Mouse (Mus musculus): Measurements from ENCODE around the gene Alpi.

The Alpi gene

DNA sequence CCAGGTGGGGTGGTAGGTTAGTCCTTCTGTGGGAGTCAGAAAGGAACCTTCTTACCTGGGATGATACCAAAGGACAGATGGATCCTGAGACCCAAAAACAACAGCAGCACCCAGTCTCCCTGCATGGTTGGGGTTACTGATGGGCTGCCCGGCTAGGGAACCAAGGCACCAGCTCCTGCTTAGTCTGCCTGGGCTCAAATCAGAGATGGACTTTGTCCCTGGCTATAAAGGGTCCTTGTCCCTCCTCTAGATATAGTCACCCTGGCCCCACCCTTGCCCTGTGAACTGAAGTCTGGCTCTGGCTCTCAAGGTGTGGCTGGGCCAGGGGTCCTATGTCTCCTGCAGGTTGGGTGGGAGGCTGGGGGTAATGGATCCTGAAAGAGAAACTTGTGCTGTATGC is at the start of gene Alpi:
Gene Alpi, minus strand, starts transcription at position 196 of the 400 bp plus-strand sequence.
- no peak for DNase-seq (ENCODE audit: low read depth, low spot score)

DNA sequence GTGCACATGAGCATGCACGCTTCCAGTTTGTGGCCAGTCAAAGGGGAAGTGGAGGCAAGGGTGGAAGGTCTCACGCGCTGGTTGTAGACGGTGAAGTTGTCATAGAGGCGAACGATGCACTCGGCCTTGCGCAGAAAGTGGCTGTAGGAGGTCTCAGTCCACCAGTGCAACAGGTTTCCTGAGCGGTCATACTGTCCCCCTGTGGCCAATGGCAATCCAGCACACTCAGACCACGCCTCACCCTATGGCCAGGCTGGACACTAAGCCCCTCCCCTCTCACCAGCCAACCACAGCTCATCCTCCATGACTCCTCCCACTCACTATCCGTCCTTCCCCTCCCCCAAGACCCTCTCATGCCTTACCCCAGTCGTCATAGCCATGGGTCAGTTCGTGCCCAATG is 48.0 kb upstream of the Alpi start:
- no peak for DNase-seq (ENCODE audit: low read depth, low spot score)

DNA sequence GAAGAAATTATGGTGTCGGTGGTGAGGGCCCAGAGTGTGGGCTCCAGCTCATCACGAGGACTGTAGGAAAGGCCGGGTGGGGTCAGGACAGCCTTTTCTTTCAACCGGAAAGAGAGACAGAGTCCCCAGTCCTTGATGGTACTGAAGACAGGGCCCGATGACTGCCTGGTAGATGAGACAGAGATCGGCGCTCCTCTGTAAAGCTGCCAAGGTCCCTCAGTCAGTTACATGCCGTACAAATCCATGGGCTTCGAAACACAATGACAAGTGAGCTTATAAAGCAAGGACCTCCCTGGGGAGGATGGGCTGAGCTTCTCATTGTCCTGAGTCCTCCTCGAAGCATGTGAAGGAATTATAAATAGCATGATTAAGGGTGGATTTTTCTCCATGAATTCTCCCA is 41.7 kb upstream of the Alpi start:
- DNase-seq (ENCODE audit: low read depth, low spot score), result no peak

DNA sequence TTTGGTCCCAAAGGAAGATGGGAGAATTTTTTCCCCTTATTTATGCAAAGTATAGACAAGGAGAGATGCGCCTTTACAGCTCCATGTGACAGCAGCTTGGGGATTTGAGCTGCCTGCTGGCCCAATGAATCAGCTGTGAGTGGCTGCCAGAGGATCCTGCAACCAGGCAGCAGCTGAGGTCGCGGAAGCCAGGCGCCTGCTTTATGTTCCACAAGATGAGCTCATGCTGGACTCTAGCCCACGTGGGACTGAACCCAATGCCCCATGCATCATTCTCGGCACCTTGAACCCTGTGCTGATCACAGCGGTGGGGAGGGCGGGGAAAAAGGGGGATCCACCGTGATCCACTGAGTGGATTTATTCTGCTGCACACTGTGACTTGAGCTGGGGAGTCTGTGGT is 41.0 kb upstream of the Alpi start:
- DNase-seq (ENCODE audit: low read depth, low spot score), result no peak

DNA sequence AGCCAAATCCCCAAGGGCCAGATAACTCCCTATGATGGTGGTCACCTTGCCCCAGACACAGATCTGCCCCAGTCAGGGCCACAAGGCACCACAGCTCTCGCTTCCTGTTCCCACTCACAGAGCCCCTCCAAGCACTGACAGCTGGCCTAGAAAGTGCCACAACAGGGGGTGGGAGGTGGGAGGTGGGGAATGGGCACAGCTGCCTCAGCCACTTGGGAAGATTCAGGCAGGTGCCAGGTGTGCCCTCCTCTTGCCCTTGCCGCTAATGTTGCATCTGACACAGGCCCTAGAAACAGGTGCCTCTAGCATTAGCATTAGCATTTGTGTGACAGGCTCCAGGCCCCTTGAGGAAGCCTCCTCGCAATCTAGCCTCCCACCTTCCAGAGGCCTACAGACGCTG is 40.1 kb upstream of the Alpi start:
- DNase-seq (ENCODE audit: low read depth, low spot score), result peak; percentile 17

DNA sequence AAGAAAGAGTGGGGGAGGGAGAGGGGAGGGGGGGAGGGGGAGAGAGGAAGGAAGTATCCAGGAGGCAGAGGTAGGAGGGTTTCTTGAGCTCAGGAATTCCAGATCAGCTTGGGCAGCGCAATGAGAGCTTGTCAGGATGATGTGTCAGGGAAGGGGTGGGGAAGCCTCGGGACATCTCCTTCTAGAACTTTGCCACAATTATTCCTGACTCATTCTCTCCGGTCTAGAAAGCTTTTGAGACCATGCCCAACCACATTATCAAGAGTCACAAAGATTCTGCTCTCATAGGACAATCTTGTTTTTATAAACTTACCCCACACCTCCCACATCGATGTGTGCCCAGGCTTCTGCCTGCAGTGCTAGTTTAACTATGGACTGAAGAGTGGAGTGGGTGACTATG is 30.4 kb upstream of the Alpi start:
- DNase-seq (ENCODE audit: low read depth, low spot score), result no peak

DNA sequence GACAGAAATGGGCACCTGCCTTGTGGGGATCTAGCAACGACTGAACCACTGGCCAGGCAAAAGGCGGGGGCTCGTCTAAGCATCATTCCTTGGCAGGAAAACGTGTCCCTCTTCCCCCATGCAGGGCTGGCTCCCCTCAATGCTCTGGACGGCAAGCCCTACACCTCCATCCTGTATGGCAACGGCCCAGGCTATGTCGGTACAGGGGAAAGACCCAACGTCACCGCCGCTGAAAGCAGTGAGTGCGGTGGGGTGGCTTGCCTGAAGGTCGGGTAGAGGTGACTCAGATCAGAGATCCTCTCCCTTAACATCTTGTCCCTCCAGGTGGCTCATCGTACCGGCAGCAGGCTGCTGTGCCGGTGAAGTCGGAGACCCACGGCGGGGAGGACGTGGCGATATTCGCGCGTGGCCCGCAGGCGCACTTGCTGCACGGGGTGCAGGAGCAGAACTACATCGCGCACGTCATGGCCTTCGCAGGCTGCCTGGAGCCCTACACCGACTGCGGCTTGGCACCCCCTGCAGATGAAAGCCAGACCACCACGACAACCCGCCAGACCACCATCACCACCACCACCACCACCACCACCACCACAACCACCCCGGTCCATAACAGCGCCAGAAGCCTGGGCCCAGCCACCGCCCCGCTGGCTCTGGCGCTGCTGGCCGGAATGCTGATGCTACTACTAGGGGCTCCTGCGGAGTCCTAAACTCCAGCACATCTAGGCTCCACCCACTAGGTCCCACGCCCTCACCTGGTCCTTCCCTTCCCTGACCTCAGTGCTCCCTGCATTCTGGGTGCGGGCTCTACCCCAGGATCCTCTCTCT is 26.0 kb upstream of the Alpi start:
- no peak for DNase-seq (ENCODE audit: low read depth, low spot score)

DNA sequence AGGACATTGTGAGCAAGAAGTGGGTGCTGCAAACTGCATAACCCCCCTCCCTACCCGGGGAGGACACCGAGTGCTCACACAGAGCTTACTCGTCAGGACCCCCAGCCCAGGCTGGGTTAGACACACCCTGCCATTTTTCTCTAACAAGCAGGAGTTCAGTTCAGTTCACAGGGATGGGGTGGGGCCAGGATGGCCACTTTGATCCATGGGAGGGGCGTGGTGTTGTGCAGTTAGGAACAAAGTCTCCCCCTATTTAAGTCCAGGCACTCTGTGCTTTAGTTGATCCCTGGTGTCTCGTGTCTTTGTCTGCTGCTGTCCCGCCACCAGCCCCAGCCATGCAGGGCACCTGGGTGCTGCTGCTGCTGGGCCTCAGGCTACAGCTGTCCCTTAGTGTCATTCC is 23.3 kb upstream of the Alpi start, which contains the start of gene Akp3:
Gene Akp3, plus strand, starts transcription at position 301 of the 400 bp plus-strand sequence.
- DNase-seq (ENCODE audit: low read depth, low spot score), result no peak

DNA sequence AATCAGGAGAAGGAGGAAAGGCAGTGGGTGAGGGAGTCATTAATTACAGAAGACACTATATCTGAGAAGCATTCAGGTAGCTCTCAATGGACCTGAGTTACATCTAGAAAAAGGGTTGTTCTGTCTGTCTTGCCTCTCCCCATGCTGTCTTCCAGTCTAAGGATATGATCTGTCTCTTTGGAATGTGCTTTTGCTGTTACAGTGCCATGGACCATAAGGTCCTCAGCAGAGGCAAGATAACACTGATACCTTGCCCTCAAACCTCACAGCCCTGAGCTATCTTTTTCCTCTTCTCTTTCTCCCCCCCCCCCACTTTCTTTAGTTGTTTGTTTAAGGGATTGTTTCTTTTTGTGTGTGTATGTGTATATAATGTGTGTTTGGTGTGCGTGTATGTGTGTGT is 13.4 kb upstream of the Alpi start:
- no peak for DNase-seq (ENCODE audit: low read depth, low spot score)

DNA sequence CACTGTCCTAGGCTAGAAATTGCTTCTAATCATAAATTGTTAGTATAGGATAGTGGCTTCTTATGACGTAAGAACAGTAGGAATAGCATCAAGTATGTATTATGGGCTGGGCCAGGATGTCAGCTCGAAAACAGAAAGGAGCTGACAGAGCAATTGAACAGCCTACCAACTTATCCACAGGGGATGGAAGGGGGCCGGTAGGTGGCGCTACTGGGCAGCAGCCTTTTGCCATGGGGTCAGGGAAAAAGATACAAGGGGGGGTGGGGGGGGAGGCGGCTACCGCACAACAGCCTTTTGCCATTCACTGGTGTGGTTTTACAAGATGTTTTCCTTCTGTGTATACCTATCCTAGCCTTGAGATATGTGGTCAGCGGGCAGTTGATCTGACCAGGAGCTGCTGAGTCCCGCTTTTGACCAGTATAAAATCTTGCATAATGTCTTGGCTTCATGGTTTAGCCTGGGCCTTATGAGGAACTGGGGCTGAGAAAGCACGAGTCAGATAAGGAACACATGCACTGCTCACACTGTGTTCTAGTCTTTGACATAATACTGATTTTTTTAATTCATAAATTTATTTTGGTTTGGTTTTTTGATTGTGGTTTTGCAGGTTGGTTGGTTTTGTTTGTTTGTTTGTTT is 10.4 kb upstream of the Alpi start:
- DNase-seq (ENCODE audit: low read depth, low spot score), result peak; percentile 57

DNA sequence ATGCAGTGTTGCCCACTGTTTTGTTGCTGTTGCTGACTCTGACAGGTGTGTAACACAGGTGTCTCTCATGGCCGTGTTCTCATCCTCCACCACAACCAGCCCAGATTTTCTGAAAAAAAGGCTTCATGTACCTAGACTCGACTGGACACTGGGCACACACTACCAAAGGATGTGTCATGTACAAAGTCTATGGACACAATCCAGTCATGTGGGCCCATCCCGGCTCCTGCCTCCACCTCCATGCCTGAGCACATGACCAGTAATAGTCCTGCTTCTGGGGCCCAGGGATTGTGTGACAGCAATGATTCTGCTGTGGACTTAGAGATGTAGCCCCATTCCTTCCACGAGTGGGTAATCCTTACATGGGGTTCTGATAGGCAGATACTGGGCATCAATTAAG is 7.2 kb upstream of the Alpi start:
- DNase-seq (ENCODE audit: low read depth, low spot score), result no peak

DNA sequence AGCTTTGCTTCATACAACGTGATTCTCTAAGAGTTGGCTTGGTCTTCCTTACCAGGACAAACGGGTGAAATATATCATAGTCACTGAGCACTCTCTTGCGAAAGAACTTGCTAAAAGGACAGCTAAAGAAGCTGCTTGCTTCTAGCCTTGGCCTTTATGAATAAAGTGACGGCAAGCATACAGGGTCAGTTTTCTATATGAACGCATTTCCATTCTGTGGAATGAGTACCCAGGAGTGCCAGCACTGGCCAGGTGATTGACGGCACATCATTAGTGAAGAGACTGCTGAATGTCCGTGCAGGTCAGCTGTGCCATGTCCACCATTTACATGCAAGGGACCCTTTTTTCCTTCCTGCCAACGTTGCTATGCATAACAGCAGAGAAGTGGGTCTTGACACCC is 5.1 kb upstream of the Alpi start:
- no peak for DNase-seq (ENCODE audit: low read depth, low spot score)

DNA sequence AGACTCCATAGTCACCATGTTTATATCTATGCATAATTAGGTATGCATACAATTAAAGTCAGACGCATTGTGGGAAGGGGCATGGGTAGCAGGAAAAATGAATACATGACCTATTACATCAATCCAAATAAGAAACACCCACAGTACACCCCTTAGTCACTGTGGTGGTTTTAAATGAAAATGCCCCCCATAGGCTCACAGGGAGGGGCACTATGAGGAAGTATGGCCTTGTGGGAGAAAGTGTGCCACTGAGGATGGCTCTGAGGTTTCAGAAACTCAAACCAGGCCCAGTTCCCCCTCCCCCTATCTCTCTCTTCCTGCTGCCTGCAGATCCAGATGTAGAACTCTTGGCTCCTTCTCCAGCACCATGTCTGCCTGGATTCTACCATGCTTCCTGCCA is 2.5 kb upstream of the Alpi start:
- DNase-seq (ENCODE audit: low read depth, low spot score), result no peak

DNA sequence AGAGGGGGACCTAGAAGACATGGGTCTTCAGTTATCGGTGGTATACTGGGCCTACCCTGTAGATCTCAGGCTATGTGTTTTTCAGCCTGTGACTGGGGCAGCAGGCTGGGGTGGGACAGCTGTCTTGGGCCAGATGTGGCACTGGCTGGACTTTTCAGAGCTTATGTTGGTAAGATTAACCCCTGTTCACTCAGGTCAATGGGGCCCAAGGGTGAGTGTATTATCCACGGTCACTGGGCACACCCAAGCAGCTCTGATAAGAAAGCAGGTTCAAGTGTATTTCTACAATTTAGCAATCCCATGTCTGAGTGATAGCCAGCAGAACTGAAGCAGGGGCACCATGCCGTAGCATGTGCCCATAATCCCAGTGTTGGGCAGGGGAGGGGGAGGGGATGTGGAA is 708 bp upstream of the Alpi start:
- DNase-seq (ENCODE audit: low read depth, low spot score), result no peak

DNA sequence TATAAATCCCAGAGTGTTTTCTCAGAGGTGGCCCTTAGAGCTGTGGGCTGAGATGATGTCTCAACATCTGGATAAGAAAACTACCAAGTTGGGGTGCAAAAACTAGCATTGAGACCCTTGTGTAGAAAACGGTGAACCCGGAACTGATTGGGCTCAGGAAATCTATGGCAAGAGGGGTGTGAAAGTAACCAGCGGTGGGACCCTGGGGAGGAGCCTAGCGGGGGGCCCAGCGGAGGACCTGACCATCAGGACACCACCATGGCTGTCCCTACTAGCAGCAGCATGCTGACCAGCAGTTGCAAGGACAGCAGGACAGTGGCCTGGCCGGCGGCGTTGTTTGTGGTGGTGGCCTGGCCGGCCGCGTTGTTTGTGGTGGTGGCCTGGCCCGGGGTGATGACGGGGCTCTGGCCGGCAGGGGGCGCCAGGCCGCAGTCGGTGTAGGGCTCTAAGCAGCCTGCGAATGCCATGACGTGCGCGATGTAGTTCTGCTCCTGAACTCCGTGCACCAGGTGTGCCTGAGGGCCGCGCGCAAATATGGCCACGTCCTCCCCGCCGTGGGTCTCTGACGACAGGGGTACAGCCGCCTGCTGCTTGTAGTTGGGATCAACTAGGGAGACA is 2.9 kb downstream of the Alpi start:
- DNase-seq (ENCODE audit: low read depth, low spot score), result peak; percentile 69

DNA sequence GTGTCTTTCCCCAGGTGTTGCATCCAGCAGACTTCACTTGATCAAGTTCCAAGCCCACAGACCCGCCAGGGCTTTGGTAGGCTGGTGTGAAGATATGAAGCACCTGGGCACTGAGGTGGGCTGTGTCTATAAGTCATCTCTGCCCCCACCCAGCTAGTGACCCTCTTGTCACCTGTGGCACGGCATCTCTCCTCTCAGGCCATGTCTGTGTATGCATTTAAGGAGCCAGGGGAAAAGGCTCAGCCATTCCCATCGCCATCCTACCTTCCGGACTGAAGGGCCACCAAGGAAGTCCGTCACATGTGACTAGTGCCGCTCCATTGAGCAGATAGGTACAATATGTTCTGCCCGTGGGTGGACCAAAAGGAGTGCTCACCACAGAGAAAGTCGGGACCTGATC is 5.8 kb downstream of the Alpi start:
- DNase-seq (ENCODE audit: low read depth, low spot score), result no peak

DNA sequence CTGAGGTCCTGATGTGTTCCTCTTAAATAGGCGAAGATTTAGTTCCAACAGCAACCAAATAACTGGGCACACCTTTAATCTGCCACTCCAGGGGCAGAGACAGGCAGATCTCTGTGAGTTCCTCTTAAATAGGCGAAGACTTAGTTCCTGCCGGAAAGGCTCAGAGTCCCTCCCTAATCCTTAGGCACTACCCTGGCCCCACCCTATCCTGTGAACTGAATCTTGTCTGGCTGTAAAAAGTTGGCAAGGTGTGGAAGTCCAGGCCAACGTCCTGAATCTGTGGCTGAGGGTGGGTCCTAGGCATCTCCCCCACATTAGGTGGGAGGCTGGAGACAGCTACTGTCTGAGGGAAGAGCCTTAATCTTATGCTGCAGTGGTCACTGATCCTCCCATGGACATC is 11.6 kb downstream of the Alpi start, which contains the start of gene Alppl2:
Gene Alppl2, minus strand, starts transcription at position 101 of the 400 bp plus-strand sequence.
- DNase-seq (ENCODE audit: low read depth, low spot score), result no peak

DNA sequence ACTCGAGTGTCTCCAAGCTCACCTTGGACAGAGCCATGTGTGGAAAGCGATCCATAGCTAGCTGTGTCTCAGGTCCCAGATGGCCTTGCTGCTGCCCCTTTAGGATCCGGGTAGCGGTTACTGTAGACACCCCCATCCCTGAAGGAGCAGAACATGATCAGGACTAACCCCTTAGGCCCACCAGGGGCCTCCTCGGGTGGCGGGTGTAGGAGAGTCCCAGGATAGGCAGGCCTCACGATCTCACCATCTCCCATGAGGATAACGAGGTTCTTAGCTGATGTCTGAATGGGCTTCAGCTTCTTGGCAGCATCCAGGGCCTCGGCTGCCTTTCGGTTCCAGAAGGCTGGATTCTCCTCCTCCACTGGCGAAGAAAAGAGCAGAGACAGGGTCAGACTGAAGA is 12.2 kb downstream of the Alpi start:
- DNase-seq (ENCODE audit: low read depth, low spot score), result no peak

DNA sequence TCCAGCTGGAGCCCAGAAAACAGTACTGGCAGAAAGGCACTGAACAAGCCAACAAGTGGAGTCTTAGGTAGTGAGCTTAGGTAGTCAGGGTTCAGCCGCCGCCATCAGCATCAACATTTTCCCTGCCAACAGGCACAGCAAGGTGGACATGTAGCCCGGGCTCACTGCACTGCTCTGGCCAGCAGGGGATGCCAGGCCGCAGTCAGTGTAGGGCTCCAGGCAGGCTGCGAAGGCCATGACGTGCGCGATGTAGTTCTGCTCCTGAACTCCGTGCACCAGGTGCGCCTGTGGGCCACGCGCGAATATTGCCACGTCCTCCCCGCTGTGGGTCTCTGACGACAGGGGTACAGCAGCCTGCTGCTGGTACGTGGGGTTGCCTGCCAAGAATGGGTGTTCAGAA is 14.4 kb downstream of the Alpi start:
- no peak for DNase-seq (ENCODE audit: low read depth, low spot score)

DNA sequence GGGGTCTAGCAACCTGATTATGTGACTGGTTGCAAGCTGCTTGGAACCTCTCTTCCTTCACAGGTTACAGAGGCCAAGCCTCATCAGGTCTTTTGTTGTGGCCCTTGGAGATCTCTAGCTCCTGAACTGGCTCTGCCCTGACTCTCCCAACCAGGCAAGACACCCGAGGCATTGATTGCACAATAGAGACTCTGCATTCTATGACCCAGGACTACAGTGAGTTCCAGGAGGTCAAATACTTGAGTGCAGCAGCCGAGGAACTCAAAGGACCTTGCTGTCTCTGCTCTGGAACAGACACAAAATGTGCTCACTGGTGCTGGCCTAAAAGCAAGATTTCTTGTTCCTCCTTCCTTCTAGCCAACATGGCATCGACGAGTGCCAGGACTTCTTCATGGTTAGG is 15.2 kb downstream of the Alpi start:
- DNase-seq (ENCODE audit: low read depth, low spot score), result no peak

DNA sequence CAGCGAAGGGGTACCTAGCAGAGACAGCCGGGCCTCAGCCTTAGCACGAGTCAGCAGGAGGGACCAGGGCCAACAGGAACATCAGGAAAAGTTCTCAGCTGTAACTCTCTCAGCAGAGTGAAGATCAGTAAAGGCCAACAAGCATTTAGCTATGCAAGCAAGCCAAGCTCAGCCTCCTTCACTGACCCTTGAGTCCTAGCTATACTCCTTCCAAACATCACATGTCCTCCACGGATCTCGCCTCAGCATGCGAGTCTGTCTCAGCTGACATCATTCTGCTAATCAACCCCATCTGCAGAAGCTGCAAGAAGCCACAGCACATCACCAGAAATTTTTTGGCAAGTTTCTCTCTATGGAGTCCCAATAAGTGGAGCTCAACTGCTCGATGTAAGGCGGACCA is 27.6 kb downstream of the Alpi start:
- DNase-seq (ENCODE audit: low read depth, low spot score), result no peak

DNA sequence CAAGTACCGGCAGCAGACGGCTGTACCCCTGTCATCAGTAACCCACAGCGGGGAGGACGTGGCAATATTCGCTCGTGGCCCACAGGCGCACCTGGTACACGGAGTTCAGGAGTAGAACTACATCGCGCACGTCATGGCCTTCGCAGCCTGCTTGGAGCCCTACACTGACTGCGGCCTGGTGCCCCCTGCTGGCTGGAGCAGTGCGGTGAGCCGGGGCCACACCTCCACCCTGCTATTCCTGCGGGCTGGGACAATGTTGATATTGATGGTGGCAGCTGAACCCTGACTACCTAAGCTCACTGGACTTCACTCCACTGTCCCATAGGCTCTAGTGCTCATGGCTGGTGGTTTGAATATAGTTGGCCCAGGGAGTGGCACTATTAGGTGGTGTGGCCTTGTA is 30.7 kb downstream of the Alpi start:
- peak; percentile 66 for DNase-seq (ENCODE audit: low read depth, low spot score)

DNA sequence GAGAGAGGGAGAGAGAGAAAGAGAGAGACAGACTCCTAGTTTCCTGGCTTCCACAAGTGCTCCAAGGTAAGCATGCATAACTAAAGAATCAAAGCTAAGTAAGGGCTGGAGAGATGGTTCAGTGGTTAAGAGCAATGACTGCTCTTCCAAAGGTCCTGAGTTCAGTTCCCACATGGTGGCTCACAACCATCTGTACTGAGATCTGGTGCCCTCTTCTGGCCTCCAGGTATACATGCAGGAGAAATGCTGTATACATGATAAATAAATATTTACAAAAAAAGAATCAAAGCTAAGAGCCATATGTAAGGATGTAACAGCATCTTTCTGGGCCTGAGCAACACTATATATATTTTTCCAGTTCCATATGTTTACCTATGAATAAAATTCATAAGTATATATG is 40.5 kb downstream of the Alpi start:
- DNase-seq (ENCODE audit: low read depth, low spot score), result peak; percentile 24

Measured in A20 (cell line).